Mouse (Mus musculus) embryonic facial prominence, embryonic 15.5 days (tissue): Measurements from ENCODE around the gene Brinp1. TPM values are rescaled to one million over a fixed set of nuclear protein-coding genes. Genes with fewer than 3 reads are reported as not detected.
A peak's percentile ranks its signal among the peaks of the same experiment; 100 is the strongest.

Experiments
- ATAC-seq: fragments of 200-750 bp; cut with Nextera tagmentation; 2 replicates; pipeline ENCODE4 v1.8.0; 2017; ENCODE audit warnings: low read depth, moderate TSS enrichment; ENCODE audit not compliant: insufficient number of reproducible peaks, low FRiP score, low TSS enrichment
- H3K27ac ChIP-seq: fragments of 300-500 bp; sonication (generic); replicated peaks from 2 replicates; pipeline ENCODE4 v1.5.1; 2015; ENCODE audit warnings: mild to moderate bottlenecking, inconsistent platforms
- H3K27me3 ChIP-seq: fragments of 300-500 bp; sonication (generic); 2 replicates; pipeline ENCODE4 v1.6.1; 2015; ENCODE audit warnings: inconsistent platforms
- H3K36me3 ChIP-seq: fragments of 300-500 bp; sonication (generic); 2 replicates; pipeline ENCODE4 v1.6.1; 2015; ENCODE audit warnings: mild to moderate bottlenecking, inconsistent platforms
- H3K4me1 ChIP-seq: fragments of 300-500 bp; sonication (generic); 2 replicates; pipeline ENCODE4 v1.6.1; 2015; ENCODE audit warnings: inconsistent platforms
- H3K4me2 ChIP-seq: fragments of 300-500 bp; sonication (generic); replicated peaks from 2 replicates; pipeline ENCODE4 v1.6.1; 2015; ENCODE audit warnings: mild to moderate bottlenecking, inconsistent platforms
- H3K4me3 ChIP-seq: fragments of 300-500 bp; sonication (generic); replicated peaks from 2 replicates; pipeline ENCODE4 v1.5.1; 2015; ENCODE audit warnings: mild to moderate bottlenecking, inconsistent platforms
- H3K9ac ChIP-seq: fragments of 300-500 bp; sonication (generic); 2 replicates; pipeline ENCODE4 v1.6.1; 2015; ENCODE audit warnings: inconsistent platforms
- H3K9me3 ChIP-seq: fragments of 300-500 bp; sonication (generic); replicated peaks from 2 replicates; pipeline ENCODE4 v1.6.1; 2016; ENCODE audit warnings: inconsistent platforms
- WGBS: fragments of 180-500 bp; shearing (Covaris S2); methylation state at CpG from one replicate; pipeline ENCODE4 v1.1.7; 2015; 5-methylcytosine and 5-hydroxymethylcytosine counted together
- polyA plus RNA-seq: library from polyadenylated mRNA; unstranded; fragments of >200 nt; fragmentation: Nextera tagmentation; extraction: Ambion mirVana; gene quantifications from 2 replicates; pipeline ENCODE4 v1.2.1, GENCODE M21; 2015

Gene Brinp1
- polyA plus RNA-seq, 1 experiment from 2014 or later, result 11.0 TPM

DNA sequence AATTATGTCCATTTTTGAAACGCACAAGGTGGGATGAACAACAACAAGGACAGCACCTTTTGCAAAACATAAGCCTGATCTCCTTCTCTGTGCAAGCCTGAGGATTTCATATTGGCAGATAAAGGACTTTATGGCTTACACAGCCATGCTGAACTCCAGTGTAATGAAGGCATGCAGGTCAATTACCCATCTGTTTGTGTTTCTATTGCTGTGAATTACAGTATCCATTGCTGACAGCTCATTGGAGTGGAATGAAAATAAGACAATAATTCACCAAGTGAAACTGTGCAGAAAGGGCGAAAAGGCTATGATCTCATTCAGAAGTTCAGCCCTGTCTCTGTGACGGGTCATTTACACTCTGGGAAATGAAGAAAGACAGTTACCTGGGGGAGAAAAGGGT lies 147.7 kb downstream of the Brinp1 start:
- no peaks in the 10 kb centered on the region for H3K9me3 ChIP-seq
- H3K4me3 ChIP-seq, result no peak overlapping the region
- H3K4me2 ChIP-seq, result no peak overlapping the region
- no peak overlapping the region for H3K27ac ChIP-seq
- no peak for ATAC-seq
- no peaks in the 10 kb centered on the region for H3K4me1 ChIP-seq
- 75% methylated on average over 3 of the region's 3 CpGs for WGBS
- no peak overlapping the region for H3K9ac ChIP-seq
- no peaks in the 10 kb centered on the region for H3K36me3 ChIP-seq
- H3K27me3 ChIP-seq, result no peaks in the 10 kb centered on the region

DNA sequence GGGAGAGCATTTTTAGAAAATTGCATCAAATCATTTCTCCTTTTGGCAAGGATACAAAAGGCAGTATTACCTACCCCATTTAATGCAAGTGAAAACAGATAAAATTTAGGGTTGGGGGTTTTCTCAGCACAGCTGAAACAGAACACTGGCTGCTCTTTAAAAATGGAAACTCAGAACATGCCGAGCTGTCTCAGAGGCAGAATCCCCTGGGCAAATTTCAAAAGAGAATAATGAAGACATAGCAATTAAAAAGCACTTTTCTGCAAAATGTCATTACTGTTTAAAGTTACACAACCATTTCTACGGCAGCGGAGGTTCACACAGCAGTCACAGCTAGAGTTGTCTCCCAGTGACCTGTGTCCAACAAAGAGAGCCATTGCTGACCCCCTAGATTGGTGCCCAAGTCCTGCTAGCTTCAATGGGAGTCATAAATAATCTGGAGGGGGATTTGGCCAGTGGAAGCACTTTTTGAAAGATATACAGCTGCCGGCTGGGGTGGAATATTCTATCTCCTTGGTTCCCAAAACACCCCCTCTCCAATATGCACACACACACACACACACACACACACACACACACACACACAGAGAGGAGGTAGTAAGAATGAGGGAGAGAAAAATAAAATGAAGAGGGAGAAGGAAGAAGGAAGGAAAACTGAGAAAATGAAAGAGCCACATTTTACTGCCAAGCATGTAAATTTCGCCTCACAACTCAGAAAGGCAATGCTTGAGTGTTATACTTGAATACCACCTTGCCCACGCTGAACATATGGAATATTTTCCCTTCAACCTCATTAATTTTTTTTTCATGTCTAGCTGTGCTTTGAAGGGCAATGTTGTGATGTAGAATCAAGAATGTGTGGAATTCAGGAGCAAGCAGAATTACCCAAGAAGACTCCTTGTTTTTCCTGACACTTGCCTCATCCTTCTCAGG lies 152.0 kb downstream of the Brinp1 start:
- Histone ChIP-seq H3K4me2 (no peak overlapping the region), H3K27ac (no peak overlapping the region), H3K27me3 (no peaks in the 10 kb centered on the region), H3K4me3 (no peak overlapping the region), H3K9me3 (no peaks in the 10 kb centered on the region), H3K4me1 (no peaks in the 10 kb centered on the region), H3K36me3 (no peaks in the 10 kb centered on the region), H3K9ac (no peak overlapping the region)
- WGBS, result 55% methylated on average over 6 of the region's 6 CpGs
- no peak for ATAC-seq

DNA sequence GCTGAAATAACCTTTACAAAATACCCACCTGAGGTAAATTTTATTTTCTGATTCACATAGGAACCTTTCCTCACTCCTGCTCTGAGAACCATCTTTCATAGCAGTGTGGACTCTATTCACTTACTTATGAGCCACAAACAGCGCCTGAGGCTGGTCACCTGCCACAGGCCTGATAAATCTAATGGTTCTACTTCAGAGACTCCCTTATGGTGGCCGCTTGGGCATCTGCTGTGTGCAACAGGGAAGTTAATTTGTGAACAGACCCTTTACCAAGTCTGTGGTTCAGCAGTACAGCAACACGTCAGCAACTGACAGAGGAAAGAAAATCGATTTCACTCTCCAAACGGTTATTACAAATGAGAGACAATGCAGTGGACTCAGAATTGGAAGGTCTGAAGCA lies 164.2 kb downstream of the Brinp1 start:
- Histone ChIP-seq H3K9me3 (no peaks in the 10 kb centered on the region), H3K27me3 (no peaks in the 10 kb centered on the region), H3K36me3 (no peaks in the 10 kb centered on the region), H3K9ac (no peak overlapping the region), H3K4me1 (no peaks in the 10 kb centered on the region), H3K4me3 (no peak overlapping the region), H3K4me2 (no peak overlapping the region), H3K27ac (no peak overlapping the region)
- no peak for ATAC-seq
- WGBS, result 81% methylated on average over 5 of the region's 5 CpGs

DNA sequence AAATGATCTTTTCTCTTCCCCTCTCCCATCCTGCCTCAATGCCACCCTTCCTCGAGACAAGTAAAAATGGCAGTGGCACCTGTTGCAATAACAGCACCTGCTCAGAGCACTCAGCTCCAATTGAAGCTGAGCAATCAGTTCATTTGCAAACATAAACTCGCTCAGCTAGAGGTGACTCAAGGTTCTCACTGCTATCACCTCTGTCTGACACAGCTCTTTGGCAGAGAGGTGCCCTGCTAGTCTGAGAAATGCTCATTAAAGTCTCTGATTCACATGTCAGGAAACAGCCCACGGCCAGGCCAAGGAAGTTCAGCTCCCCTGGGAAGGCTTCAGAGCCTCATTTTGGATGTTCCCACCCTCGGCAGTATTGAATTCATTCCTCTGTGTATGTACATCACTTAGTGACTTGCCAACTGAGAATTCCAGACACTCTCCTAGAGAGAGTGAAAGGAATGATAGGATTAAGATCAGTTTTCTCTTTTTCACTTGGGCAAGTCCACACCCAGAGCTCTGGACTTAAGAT lies 165.7 kb downstream of the Brinp1 start:
- 0 out of 2 replicates have a peak, but pooled peaks have one; percentile 19 for ATAC-seq
- H3K4me3 ChIP-seq, result no peak overlapping the region
- H3K9me3 ChIP-seq, result no peaks in the 10 kb centered on the region
- H3K27me3 ChIP-seq, result no peaks in the 10 kb centered on the region
- H3K4me2 ChIP-seq, result no peak overlapping the region
- H3K36me3 ChIP-seq, result no peaks in the 10 kb centered on the region
- 47% methylated on average over 4 of the region's 4 CpGs for WGBS
- H3K27ac ChIP-seq, result no peak overlapping the region
- no peak overlapping the region for H3K9ac ChIP-seq
- H3K4me1 ChIP-seq, result no peaks in the 10 kb centered on the region

DNA sequence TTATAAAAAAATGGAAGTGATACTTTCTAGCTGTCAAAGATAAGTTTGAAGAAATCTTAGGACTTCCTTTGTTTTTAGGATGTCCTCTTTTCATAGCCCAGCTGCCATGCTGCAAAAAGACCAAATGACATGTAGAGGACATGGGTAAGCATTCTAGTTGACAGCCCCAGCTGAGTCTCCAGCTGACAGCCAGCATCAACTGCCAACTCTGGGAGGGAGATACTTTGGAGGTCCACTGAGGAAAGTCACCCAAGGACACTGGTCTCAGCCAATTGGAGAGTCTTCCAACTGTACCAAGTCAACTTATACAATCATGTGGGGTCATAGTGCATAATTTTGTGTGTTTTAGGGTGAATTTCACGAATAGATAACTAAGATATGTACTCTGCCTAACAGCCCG lies 166.6 kb downstream of the Brinp1 start:
- Histone ChIP-seq H3K9ac (no peak overlapping the region), H3K4me2 (no peak overlapping the region), H3K27ac (no peak overlapping the region), H3K4me3 (no peak overlapping the region), H3K36me3 (no peaks in the 10 kb centered on the region), H3K9me3 (no peaks in the 10 kb centered on the region), H3K27me3 (no peaks in the 10 kb centered on the region), H3K4me1 (no peaks in the 10 kb centered on the region)
- no peak for ATAC-seq
- 72% methylated on average over 2 of the region's 2 CpGs for WGBS

DNA sequence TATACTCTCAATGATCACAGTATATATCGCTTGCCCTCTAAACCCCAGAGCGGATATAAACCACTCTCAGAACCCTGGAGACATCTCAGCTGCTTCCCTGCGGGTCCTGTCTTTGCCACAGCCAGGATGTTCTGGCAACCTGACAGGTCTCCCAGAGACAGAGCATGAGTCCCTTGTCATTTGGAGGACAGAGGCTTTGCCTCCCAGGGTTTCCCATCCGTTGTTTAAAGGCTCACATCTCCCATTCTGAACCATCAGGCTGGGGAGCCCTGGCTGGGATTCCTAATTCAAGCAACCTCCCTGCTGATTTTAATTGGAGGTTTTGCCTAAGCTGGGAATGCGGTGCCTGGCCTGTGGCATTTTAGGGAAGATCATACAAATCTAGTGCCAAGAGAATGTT lies 185.9 kb downstream of the Brinp1 start:
- H3K9ac ChIP-seq, result no peak overlapping the region
- 39% methylated on average over 5 of the region's 5 CpGs for WGBS

DNA sequence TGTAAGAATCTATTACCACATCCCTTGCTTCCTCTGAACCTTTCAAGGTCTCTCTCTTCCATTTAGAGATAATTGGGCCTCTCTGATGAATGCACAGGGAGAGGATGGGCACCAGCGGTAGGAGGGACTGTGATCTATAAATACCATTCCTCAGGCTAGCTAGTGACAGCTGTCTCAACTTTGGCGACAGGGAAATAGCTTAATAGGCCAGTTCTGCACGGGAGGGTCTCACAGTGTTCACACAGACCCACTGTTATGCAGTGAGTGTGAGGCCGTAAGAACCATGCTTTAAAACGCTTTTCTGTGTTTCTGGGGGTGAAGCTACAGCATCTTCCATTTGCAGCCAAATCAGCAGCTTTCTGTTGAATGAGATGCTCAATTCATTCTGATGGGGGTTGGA lies 186.8 kb downstream of the Brinp1 start:
- Histone ChIP-seq H3K27me3 (no peaks in the 10 kb centered on the region), H3K4me2 (no peak overlapping the region), H3K27ac (no peak overlapping the region), H3K36me3 (no peaks in the 10 kb centered on the region), H3K4me3 (no peak overlapping the region), H3K9me3 (no peaks in the 10 kb centered on the region), H3K9ac (no peak overlapping the region), H3K4me1 (no peaks in the 10 kb centered on the region)
- ATAC-seq, result no peak
- WGBS, result 34% methylated on average over 5 of the region's 5 CpGs

More for the DNA sequence above, 185.9 kb downstream of the Brinp1 start:
- H3K27ac ChIP-seq, result no peak overlapping the region
- no peak overlapping the region for H3K4me3 ChIP-seq
- 0 out of 2 replicates have a peak, but pooled peaks have one; percentile 39 for ATAC-seq
- no peaks in the 10 kb centered on the region for H3K36me3 ChIP-seq
- no peak overlapping the region for H3K4me2 ChIP-seq
- no peaks in the 10 kb centered on the region for H3K9me3 ChIP-seq
- H3K27me3 ChIP-seq, result no peaks in the 10 kb centered on the region
- no peaks in the 10 kb centered on the region for H3K4me1 ChIP-seq

DNA sequence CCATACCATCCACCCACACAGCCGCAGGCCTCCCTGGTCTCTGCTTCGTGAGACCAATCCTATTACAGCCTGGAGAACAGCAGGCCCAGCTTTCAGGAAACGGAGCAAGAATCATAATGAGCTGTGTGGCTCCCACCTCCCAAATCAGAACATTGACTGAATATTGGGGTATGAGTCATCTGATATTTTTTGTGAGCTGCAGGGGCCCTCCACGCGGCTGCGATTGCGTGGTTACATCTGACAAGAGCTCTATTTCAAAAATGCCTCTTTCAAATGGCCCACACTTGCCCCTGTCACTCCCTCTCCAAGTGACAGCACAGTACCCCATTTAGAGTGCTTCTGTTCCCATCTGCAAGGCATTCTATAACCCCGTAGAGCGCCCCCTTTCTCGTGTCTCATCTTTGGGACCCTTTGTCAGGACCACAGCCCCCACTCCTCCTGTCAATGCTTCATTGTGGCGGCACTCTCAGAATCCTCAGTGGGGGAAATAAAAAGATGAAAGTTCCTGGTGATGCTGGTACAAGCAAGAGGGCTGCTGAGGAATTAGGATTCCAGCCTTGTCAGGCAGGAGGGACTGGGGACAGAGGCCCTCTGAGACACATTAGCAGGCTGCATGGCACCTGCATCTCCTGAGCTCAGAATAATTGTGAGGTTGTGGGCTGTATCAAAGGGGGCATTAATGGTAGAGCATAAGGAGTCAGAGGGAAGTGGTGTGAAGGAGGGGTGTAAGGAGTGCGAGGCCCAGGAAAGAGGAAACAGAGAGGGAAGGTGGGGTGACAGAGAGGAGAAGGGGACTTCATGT lies 188.2 kb downstream of the Brinp1 start:
- Histone ChIP-seq H3K9me3 (no peaks in the 10 kb centered on the region), H3K9ac (no peak overlapping the region), H3K4me2 (no peak overlapping the region), H3K4me3 (no peak overlapping the region), H3K27me3 (no peaks in the 10 kb centered on the region), H3K36me3 (no peaks in the 10 kb centered on the region), H3K4me1 (no peaks in the 10 kb centered on the region), H3K27ac (no peak overlapping the region)
- no peak for ATAC-seq
- WGBS, result 59% methylated on average over 12 of the region's 12 CpGs

DNA sequence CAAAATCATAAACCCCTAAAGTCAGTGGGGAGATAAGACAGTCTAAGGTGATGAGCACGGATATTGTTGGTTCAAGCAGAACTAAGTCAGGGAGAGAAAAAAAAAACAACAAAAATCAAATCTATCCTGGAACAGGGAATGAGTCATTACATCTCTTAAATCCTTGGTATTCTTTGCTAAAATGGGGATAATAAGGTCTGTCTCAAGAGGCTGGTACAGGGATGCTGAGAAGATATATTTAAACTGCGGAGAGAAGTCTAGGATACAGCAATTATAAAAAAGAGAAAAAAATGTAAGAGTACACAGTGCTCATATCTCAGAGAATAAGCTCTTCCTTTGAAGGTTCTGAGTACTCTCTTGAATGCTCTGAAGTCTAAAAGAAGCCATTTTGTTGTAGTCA lies 189.3 kb downstream of the Brinp1 start:
- H3K27ac ChIP-seq, result no peak overlapping the region
- no peak overlapping the region for H3K4me3 ChIP-seq
- no peak overlapping the region for H3K4me2 ChIP-seq
- no peaks in the 10 kb centered on the region for H3K27me3 ChIP-seq
- no peaks in the 10 kb centered on the region for H3K36me3 ChIP-seq
- no peak overlapping the region for H3K9ac ChIP-seq
- WGBS, result 85% methylated on average over 2 of the region's 2 CpGs
- ATAC-seq, result no peak
- no peaks in the 10 kb centered on the region for H3K4me1 ChIP-seq
- H3K9me3 ChIP-seq, result no peaks in the 10 kb centered on the region

DNA sequence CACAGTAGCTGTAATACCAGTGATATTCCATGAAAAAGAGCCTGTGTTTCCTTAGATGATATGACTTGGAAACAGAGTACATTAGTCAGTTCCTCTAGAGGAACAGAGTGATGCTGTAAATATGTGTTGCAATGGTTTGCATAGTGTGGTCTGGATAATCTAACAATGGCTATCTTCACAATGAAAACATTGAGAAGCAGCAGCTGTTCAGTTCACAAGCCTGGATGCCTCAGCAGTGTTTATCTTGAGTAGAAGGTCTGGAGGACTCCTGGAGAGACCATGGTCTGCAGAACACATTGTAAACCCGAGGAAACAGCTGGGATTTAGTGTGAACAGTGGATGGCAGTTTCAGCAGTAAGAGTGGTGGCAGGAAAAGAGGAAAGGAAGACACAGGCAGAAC lies 233.2 kb downstream of the Brinp1 start:
- 15% methylated on average over 1 of the region's 1 CpGs for WGBS
- Histone ChIP-seq H3K4me2 (no peak overlapping the region), H3K4me1 (no peaks in the 10 kb centered on the region), H3K9ac (no peak overlapping the region), H3K27ac (no peak overlapping the region), H3K36me3 (no peaks in the 10 kb centered on the region), H3K27me3 (no peaks in the 10 kb centered on the region), H3K4me3 (no peak overlapping the region), H3K9me3 (no peaks in the 10 kb centered on the region)
- ATAC-seq, result no peak
